Mouse (Mus musculus) spleen, adult 18-20 months (tissue): ENCODE measurements around the gene Slc35d1.
"Not testable (repeated sequence)": the region's sequence is repeated elsewhere in the genome, so short reads cannot be mapped to it uniquely, and the experiment has no call there.

Source experiments
- DNase-seq, 2 experiments: peaks; one replicate each; pipeline ENCODE4 v3.0.0; 2022; ENCODE audit warnings: mixed read lengths in 2 of 2

The Slc35d1 gene

GRCm38 (mm10) chr4:103180300-103180888, 34.6 kb downstream of the Slc35d1 start:
- DNase-seq = no peak

DNA sequence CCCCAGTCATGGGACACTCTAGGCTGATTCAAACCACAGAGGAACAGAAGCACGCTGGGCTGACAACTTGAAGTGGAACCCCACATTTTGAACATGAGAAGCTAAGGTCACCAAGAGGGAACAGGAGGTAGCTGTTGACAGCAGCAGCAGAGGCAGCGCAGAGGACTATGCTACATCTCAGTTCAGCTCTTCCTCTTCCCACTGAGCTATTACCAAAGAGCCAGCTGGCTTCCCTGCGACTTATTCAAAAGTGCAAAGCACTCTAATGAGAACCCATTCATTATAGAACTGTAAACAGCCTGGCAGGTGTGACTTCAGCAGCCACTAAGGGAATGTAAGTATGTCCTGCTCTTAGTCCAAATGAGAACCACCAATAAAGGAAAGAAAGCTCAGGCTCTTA, 35.4 kb downstream of the Slc35d1 start:
- no peak for DNase-seq

- no peak for DNase-seq
These were observed 36.2 kb downstream of the Slc35d1 start for GRCm38 (mm10) chr4:103178635-103179318.

DNA sequence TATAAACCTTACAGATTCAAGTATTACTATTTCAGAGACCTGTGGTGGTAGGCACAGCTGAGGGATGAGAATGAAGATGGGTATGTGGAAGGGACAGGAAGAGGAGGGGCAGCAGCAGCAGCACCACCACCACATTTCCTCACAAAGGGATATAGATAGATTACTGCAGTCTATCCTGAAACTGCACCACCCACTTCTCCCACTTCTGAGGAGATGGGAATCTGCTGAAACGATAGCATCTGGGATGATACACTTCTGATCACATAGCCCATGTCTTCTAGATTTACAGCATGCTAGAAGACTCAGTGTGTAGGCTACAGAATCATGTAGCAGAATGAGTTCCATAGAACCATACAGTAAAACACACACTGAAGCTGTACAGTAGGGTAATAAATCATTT, 37.3 kb downstream of the Slc35d1 start:
- no peak for DNase-seq

DNA sequence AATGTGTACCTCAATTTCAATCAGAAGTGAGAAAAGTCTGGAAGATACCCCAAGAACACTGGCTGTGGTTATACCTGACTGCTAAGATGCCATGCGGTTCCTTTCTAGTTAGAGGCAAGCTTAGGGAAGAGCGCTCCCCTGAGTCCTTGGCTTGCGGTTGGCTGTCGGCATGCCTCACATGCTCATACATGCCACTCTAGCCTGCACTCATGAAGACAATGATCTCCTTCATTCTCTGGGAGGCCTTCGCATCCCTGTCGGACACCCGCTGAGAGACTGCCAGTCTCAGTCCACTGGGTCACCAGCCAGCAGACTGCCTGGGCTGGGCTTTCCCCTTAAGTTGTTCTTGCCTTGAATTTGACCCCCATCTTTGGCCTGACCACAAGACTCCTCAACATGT, 41.0 kb downstream of the Slc35d1 start:
- no peak for DNase-seq

DNA sequence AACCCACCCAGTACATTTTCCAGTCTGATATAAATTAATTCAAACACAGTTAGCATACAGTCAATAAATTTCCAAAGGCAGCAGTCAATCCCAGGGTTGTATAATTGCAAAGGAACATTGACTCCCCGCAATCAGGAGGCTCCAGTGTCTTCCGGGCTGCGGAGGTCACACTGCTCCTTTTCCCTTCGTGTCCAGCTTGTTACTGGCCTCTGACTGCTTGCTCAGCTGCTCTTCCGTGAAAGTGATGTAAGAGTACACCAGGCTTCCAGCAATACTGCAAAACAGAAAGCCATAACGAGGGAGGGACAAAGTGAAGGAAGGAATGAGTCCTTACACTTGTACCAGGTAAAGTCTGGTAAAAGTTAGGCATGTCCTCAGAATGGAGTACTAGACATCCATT, 41.5 kb downstream of the Slc35d1 start:
- no peak for DNase-seq

DNA sequence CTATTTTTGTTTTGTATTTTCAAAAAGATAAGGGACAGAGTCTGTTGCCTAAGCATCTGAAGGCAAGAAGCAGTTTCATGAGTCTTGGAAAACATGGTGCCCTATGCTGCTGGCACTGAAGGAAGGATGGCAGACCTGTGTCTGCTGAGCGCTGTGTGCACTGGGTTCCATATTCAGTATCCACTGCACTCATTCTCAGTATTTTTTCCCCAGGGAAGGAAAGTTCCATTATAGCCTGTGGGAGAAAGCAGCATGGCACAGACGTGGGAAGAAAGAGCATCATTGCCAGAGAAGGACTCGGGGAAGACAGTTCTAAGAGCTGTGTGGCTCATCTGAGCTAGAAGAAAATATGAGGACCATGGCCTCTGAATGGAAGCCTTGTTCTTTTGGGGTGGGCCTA, 43.7 kb downstream of the Slc35d1 start:
- no peak for DNase-seq

DNA sequence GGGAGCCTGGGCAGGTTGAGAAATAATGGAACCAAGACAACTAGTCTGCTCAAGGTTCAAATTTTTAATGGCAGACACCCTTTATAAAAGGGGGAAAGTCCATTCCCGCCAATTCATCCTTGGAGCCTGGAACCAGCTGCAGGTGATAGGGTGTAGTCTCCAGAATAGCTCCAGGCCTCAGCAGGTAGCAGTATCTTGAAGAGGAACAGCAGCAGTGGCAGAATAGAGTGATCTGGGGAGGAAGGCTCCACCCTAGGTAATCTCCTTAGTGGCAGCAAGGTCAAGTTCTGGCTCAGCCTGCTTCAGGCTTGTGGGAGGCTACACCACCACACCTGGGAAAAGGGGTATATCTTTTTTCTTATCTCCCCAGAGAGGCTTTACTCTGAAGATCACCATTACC, 48.8 kb downstream of the Slc35d1 start:
- not testable (repeated sequence) for DNase-seq

- no peak for DNase-seq
These were observed 56.2 kb downstream of the Slc35d1 start for GRCm38 (mm10) chr4:103158781-103159180.

DNA sequence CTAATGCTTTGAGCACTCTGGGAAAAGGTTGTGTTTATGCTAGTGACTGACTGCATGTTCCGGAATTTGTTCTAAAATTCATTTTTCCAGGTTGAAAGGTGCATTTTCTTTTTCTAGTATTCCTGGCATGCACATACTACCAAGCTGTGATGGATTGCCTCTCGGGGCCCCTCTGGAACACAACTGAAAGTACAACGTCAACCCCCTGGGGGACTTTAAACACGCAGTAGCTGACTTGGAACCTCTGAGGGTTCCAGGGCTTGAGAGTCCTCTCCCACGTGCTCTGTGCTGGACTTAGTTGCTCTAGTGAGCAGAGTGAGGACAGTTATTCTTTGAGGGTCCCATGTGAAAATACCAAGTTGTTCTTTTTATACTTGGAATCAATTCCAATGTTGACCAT, 63.0 kb downstream of the Slc35d1 start:
- no peak for DNase-seq

DNA sequence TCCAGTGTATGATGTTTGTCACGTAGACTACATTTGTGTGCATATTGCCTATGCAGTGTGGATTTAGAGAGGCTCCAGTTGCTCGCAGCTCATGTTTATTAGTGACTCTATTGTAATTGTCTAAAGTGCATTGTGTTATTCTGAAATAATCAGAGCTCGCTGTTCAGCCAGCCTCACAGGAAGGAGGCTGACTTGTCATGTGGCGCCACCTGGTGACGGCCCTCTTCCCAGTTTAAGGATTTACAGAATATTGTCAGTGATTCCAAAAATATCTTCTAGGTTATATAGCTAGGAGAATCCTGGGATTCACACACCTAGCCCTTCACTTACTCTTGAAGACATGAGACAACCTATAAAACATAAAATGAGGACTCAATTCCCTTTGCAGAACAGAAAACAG, 68.6 kb downstream of the Slc35d1 start:
- DNase-seq = peak; percentile 43 to 81

- no peak for DNase-seq
These were observed 78.0 kb downstream of the Slc35d1 start for GRCm38 (mm10) chr4:103136946-103137345.

GRCm38 (mm10) chr4:103126533-103126932, 88.4 kb downstream of the Slc35d1 start:
- DNase-seq = no peak

DNA sequence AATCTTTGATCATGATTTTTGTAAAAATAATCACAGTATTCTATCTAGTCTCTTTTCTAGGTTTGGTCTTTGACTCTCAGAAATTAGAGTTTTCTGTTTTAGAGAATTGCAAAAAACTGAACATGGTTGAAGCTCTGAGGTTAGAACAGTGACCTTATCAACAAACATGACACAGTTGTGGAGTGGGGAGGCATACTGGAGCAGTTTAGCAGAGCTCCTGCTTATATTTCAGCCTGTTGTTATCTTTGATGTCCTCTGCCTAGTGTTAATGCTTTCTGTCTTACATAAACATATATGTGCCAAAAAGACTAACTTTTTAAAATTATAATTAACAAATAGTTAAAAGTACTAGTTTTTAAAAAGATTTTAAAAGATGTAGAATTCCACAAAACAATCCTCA, 91.4 kb downstream of the Slc35d1 start:
- no peak for DNase-seq

DNA sequence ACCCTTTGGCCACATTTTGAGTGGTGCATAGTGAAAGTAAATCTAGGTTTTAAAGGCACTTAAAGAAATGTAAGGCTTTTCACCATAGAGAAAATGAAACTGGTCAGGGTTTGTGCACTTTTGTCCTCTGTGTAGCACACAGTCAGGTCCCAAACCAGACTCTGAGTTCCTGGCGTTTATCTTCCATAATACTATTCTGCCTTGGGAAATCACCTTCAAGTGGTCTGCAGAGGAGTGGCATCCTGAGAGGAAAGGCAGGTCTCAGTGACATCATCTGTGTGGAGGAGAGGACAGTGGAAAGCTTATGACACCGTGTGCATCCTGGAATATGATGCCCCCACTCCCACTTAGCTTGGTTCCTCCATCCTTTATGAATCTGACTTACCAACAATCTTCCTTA, 91.9 kb downstream of the Slc35d1 start:
- no peak for DNase-seq

DNA sequence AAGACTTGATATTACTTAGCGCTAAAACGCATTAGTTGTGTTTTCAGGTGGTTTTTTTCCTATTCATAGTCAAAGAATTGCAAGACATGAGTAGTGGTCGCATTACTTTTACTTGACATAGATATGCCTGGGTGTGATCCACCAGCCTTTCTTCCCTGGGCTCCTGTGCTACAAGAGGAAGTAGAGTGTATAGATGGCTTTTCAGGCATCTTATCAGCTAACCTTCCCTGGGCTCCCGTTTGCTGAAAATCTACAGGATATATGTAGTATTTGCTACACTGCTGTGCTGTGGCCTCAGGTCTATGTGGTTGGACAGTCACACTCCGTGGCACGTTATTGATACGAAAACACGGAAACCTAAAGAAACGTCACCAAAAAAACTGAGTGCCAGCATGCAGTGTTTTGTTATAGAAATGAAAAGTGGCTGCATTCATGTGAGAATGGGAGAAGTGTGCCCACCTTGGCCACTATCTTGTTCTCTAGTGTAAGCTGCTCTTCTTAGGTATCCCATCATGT, 94.0 kb downstream of the Slc35d1 start:
- DNase-seq = no peak
